Mouse (Mus musculus) liver, postnatal 0 days (tissue): Measurements from ENCODE around the gene Znrf3.

Experiments used
- CTCF ChIP-seq: sonication (generic); IDR thresholded peaks from 2 replicates; pipeline ENCODE4 v1.5.1; 2016; ENCODE audit warnings: antibody characterized with exemption, low read depth
- EP300 ChIP-seq: IDR thresholded peaks from 2 replicates; pipeline ENCODE4 v1.6.1; 2016; ENCODE audit warnings: antibody characterized with exemption, low read depth, mild to moderate bottlenecking

- no peak for TF ChIP-seq CTCF
- TF ChIP-seq EP300: no peak
Measured at GRCm38 (mm10) chr11:5443511-5444233, 975 bp downstream of the Znrf3 start.
